Mouse (Mus musculus) CD4-positive helper T cell, adult 2 months (primary cell): ENCODE results near the gene Srgap2.

Source experiments
- DNase-seq: peaks from one replicate; pipeline ENCODE4 v3.0.0-alpha.2; 2012; ENCODE audit warnings: low read depth, missing footprints, low spot score

Gene Srgap2

GRCm38 (mm10) chr1:131245926-131246325, 281.2 kb downstream of the Srgap2 start:
- peak; percentile 64 for DNase-seq

DNA sequence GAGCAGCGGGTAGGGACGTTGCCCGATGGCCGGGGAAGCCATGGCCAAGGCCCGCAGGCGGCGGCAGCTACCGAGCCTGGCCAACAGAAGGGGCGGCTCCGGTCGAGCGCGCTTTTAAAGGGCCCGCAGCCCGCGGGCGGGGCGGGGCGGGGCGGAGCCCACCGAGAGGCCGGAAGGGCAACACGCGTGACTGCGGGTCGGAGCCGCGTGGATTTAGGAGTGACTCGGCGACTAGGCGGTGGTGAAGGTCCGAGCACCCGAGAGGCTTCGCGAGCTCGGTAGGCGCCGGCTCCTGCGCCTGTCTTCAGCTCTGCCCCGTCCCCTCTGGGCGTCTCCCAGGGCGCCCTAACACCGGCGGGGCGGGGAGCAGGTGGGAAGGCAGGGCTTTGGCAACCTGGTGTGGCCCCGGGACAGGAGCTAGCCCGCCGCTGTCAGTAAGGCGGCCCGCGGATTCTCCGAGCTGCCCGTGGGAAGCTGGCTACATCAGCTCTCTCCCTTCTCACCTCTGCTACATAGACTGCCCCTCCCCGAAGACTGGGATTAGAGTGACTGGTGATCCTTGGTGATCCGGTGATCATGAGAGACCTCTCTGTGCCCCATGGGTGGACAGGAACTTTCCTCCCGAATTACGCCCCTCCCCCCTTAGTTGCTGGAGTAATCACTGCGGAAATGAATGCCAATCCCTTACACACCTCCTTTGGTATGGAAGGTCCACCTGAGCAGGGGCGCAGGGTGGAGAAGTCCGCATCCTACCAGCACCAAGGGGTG, 281.9 kb downstream of the Srgap2 start, which contains the start of gene Rassf5:
TSS of gene Rassf5 (minus strand) at position 170 of the 768 bp plus-strand sequence.
- peak; percentile 71 for DNase-seq

GRCm38 (mm10) chr1:131244536-131245088, 282.5 kb downstream of the Srgap2 start:
- DNase-seq: no peak

- DNase-seq: no peak
Observed at GRCm38 (mm10) chr1:131242956-131243355, 284.2 kb downstream of the Srgap2 start.

GRCm38 (mm10) chr1:131239576-131240193, 287.5 kb downstream of the Srgap2 start:
- DNase-seq: no peak

DNA sequence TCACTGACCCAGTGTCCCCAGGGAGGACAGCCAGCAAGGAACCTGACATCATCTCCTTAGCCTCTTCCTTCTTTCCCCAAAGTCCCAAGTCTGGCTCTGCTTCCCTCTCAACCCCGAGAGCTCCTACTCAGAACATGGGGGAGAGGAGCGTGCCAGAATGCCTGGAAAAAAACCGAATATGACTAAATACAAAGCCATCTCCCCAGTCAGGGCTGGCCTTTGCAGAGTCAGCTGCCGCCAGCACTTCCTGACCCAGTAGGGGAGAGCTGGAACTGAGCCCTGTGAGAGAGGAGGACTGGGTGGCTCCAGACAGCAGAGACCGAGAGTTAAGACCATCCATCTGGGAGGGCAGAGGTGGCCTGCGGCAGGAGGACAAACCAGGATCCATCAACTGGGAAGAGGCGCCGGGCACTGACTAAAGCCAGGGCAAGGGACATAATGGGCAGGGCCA, 288.2 kb downstream of the Srgap2 start:
- no peak for DNase-seq

- no peak for DNase-seq
Observed at GRCm38 (mm10) chr1:131236077-131236476, 291.1 kb downstream of the Srgap2 start.
